Mouse (Mus musculus): ENCODE measurements around the gene Grik5.

Gene Grik5

DNA sequence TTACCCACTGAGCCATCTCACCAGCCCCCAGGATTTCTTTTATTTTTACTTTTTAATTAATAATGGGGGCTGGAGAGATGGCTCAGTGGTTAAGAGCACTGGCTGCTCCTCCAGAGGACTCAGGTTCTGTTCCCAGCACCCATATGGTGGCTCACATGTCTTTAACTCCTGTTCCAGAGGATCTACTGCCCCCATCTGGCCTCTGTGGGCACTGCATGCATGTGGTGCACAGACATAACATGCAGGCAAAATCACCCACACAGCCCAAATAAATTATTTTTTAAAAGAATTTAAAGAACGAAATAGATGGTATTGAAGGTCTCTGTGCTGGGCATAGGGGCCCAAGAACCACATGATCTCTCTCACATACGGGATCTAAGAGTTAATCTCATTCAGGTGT lies 87.8 kb downstream of the Grik5 start:
- DNase-seq: peak in 1 of 2 experiments; percentile 10

DNA sequence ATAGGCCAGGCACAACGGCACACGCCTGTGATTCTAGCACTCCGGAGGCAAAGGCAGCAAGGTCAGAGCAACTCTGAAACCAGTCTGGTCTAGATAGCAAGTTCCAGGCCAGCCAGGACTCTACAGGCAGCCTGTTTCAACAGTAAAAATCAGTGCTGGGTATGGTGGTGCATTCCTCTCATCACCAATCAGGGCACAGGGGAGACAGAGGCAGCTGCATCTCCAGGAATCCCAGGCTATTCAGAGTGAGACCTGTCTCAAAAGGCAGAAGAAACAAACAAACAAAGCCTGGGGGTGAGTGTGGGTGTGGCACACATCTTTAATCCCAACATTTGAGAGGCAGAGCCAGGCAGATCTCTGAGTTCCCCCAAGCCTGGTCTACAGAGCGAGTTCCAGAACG lies 88.8 kb downstream of the Grik5 start:
- no peak for DNase-seq

DNA sequence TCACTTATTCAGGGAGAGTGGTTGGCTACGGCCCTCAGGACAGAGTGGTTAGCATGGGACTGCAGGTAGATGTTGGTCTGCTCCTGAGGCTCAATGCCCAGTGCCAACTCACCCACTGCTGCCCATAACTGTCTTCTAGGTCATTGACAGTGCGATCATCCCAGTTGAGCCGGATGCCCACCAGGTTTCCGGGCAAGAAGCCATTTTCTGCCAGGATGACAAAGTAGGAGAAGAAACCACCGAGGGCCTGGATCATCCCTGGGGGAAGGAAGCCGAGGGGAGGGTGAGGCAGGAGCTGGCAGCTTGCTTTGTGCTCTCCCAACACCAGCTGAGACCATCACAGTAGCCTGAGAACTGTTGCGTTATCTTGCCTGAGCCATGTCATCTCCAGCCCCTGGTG lies 91.7 kb downstream of the Grik5 start:
- peak in 1 of 2 experiments; percentile 36 for DNase-seq

DNA sequence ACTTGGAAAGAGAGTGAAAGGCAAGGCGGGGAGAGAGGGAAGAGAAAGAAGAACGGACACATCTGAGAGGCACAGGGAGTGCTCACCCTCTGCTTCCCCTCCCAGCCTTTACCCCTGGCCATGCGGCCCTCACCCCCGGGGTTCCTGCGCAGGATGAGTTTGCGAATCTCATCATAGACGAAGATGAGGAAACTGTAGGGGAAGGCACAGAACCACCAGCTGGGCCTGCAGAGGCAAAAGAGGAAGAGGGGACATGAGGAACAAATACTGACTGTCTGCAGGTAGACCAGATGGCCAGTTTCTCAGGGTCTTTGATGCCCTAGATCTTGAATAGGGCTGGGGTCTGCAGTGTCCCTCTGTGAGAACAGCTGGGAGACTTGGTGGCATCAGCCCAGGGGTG lies 93.4 kb downstream of the Grik5 start:
- DNase-seq: peak in 1 of 2 experiments; percentile 1

DNA sequence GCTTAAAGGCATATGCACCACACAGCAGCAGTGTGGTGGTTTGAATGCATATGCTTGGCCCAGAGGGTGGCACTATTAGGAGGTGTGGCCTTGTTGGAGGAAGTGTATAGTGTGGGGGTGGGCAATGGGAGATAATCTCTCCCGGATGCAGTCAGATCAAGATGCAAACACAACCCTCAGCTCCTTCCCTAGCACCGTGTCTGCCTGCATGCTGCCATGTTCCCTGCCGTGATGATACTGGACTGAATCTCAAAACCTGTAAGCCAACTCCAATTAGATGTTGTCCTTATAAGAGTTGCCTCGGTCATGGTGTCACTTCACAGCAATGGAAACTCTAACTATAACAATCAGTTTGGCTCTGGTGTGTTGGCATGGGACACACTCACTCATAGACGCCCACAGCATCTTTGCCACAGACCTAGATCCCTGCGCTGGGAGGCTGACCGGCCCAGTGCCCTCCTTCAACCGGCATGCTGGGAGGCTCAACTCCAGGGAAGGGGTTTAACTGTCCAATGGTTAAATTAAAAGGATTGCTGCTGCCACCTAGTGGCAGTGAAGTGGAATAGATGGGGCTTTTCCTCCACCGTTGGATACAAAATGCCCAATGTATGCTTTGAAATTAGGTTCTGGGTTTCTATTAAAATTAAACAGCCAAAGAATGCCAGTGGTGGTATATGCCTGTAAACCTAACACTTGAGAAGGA lies 97.1 kb downstream of the Grik5 start:
- DNase-seq: peak in 1 of 2 experiments; percentile 53

DNA sequence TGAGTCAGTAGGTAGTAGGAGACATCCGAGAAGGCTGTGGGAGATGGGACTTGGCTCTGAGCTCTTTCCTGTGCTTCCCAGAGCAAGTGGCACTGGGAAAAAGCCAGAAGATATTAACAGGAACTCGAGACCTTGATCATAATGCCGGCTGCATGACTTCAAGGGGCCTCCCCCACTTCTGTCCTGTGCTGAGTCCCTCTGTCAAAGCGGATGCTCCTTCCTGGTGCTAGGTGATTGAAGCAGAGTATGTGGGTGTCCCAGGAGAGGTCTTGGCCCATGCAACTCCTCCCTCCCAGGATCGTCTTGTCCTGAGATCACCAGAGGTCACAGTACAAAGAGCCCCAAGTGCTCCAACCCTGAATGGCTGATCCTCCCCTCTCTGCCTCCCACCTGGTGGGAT lies 98.2 kb downstream of the Grik5 start:
- no peak for DNase-seq

DNA sequence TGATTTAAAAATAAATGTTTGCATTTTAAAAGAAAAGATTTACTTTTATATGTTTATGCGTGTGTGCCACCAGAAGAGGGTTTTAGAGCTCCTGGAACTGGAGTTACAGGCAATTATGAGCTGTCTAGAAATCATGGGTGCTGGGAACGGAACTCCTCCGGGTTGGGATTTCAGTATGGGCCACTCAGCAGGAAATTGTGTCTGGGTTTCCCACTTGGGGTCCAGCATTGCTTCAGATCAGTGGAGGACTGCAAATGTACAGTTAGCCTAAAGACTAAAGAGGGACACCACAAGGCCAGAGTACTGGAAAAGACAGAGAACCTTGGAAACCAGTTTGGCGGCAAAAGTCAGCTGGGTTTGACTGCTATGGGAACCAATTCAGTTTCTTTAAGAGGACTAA lies 98.9 kb downstream of the Grik5 start:
- no peak for DNase-seq

DNA sequence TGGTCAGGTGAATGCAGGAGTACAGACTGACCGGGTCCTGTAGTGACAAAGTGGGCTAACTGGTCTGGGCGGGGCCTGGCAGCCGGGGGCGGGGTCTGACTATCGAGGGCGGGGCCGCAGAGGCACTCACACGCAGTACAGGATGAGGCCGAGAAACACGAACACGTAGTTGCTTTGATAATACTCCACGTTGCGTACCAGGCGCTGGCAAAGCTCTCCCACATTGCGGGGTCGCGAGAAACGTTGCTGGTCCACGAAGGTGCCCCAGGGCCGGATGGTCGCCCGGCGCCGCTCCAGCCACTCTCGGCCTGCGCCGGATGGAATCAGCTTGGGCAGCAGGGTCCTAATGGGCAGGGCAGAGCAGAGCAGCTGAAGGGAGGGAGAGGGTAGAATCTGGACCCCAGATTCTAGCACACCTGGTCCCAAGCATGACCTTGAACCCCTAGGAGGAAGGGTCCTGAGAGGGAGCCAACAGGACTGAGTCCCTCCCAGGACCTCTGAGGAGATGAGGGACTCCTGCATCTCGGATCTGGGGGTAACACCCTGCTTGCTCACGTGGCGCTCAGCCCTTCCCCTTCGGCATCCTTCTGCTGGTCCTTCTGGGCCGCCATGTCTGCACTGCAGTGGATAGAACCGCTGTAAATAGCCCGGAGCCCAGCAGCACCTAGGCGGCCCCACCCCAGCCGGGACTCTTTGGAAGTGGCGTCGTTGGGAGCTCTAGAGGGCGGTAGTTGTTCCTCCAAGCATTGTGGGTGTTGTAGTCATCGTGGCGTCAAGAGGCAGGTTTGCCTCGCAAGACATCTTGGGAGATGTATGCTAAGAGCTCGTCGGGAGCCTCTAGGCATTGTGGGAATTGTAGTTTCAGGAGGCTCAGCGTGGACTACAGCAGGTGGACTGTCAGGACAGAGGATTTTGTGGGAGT lies 99.9 kb downstream of the Grik5 start, which contains the start of gene Rabac1:
Gene Rabac1, minus strand, starts transcription at position 783 of the 922 bp plus-strand sequence.
- DNase-seq: peak; percentile 89 to 90

DNA sequence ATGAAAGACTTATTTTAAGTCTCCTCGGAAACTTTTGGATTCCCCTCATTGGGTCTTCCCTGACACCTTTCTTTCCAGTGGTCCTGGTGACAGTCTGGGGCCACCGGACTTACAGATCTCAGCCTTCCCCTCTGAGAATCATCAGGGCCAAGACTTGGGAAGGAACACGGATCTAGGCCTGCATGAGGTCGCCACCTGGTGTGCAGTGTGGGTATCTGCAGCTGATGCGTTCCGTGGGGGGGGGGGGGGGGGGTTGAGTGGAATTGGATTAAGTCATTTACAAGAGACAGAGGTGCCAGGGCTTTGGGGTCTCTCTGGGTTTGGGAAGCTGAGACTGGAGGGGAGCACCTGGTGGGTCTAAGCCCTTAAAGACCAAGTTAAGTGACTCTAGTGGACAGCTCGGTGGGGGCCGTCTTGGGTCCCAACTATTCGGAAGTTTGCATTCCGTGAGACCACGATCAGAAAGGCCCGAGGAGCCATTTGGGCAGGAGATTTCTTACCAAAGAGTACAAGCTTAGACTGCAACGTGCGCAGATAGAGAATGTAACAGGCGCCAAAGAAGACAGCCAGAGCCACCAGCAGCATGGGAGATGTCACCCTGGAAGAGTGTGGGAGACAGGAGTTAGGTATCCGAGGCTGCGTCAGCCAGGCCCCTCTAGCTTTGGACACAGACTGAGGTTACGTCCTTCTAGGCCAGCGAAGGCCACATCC lies 100.7 kb downstream of the Grik5 start:
- DNase-seq: peak; percentile 58 to 67

DNA sequence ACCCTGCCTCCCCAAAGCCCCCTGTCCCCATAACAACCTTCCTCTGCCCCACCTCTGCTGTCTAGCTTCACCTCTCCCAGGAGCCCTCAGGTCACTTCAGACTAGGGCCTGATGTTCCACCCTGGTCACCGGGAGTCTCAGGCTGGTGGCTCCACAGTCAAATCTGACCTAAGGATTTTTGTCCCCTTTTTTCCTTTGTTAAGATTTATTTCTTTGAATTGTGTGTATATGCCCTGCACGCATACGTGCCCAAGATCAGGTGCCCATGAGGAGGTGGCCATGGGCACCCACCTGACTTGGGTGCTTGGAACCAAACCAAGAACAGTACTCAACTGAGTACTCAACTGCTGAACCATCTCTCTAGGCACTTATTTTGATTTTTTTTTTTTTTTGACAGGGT lies 101.8 kb downstream of the Grik5 start:
- DNase-seq: no peak

DNA sequence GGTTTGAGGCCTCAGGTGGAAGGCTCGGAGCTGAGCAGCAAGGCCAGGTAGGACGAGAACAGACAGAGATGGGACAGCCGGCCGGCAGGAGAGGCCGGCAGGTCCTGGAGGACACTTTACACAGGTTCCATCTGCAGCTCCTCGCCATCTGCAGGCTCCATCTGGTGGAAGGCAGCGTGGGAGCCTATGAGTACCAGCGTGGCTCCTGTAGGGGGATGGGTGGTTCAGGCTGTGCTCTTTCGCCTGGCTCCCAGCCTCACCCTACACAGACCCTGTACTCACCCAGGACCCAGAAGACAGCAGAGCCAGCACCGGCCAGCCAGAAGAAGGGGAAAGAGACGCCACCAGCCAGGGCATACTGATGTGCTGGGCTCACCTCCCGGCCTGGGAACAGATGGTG lies 102.3 kb downstream of the Grik5 start:
- peak; percentile 88 to 91 for DNase-seq

DNA sequence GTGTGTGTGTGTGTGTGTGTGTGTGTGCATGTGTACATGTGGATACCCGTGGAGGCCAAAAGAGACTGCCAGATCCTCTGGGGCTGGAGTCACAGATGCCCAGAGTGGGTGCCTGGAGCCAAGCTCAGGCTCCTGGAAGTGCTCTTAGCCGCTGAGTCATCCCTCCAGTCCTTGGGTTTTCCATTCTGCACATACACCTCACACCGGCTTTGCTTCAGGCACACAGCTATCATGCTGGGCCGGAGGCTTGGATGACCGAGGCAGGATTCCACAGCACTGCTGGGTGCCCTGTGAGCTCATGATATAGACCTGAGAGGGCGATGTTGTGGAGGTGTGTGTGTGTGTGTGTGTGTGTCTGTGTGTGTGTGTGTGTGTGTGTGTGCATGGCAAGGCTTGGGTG lies 103.7 kb downstream of the Grik5 start:
- peak; percentile 41 to 43 for DNase-seq

DNA sequence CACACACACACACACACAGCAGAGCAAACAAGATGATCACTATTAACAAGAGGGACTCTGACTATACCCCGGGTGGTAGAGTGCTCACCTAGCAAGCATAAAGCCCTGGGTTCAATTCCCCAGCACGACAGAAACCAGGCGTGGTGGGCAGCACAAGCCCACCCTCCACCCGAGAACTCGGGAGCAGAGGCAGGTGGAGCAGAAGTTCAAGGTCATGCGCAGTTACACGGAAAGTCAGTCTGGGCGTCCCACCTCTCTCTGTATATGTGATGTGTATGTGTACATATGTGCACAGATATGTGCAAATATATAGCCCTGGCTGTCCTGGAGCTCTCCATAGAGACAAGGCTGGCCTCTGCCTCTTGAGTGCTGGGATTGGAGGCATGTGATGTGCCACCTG lies 104.2 kb downstream of the Grik5 start:
- no peak for DNase-seq

DNA sequence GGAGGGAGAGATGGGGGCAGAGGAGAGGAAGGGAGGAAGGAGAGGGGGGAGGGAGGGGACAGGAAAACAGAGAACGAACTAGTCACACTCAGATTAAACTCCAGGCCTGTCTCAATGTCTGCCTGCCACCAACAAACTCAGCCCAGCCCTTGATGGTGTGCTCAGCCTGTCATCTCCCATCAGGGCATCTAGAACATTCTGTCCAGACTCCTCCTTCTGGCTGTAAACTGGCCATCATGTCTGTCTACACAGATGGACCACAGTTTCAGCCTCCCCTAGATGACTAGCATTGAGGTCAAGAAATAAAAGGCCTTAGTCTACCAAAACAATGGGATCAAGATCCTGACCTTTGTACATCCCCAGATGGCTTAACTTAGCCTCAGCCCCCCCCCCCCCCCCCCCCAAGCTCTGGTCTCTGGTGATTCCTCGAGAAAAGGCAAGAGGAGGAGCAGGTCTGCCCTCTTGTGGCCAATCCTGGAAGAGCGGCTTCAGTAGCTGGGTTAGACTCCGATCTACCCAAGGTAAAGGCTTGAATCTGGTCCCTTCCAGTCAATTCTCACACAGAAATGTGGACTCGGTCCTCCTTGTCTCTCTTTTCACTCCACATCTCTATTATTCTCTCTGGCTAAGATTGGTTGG lies 107.1 kb downstream of the Grik5 start:
- DNase-seq: peak; percentile 92 to 95

DNA sequence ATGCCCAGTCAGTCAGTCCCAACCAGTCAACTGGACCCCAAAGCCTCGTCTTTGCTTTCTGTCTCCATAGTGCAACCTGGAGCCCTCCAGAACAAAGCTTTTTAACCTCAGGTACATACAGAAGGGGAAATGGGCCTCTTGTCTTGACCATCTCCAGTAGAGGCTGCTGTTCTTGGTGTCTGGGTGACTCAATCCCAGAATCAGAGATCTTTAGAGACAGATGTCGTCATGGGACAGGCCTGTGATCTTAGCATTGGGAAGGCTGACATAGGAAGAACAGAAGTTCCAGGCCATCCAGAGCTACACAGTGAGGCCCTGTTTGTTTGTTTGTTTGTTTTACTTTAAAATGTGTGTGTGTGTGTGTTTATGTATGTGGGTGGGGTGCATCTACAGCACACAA lies 107.9 kb downstream of the Grik5 start:
- DNase-seq: no peak

All from cerebellum, postnatal 36 days (tissue).